Mouse (Mus musculus) forelimb bud, embryonic 11.5 days (tissue): ENCODE results near the gene Apoc2.

ENCODE experiments used
- DNase-seq: peaks from one replicate; pipeline ENCODE4 v3.0.0-alpha.2; 2012; ENCODE audit warnings: low read depth, low spot score

The Apoc2 gene

GRCm38 (mm10) chr7:19698907-19699826 is 21.4 kb upstream of the Apoc2 start, which contains the start of gene Apoe:
Gene Apoe (minus strand): TSS chr7:19699188.
- DNase-seq, result peak; percentile 46

DNA sequence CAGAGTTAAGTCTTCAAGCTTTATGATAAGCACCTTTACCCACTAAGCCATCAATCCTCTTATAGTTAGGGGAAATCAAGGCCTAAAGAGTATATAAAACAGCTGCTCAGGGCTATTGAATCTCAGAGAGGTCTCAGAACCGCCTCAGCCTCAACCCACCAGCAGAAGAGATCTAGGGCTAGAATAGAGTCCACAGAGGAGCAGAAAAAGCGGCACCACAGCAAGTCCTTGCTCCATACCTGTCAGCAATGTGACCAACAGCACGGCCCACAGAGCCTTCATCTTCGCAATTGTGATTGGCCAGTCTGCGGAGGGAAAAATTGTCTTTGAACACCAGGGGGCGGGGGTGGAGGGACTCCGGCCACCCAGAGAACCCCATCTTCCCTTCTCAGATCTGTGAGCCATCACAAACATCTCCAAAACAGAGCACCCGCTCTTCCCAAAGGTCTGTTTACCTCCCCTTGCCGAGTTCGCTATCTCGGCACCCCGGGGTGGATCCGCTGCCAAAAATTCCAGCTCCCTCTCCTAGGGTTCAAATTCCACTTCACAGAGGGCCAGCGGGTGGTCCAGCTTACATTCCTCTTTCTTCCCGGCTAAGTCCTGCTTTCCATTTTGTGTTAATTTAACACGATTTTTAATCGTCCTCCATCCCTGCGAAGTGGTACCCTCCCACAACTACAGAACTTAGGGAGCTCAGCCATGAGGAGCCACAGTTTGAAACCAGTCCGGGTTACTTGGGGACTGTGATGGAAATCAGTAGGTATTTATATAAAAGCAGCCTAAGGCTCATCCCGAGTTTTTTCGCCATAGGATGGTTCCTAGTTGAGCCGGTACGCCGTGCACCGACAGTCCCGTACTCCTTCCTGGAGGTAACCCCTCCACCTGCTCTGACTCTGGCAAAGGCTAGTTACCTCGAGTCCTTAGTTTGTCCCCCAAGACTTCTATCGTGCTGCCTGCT is 20.5 kb upstream of the Apoc2 start:
- DNase-seq, result no peak

- no peak for DNase-seq
These were observed 18.7 kb upstream of the Apoc2 start for GRCm38 (mm10) chr7:19696336-19696873.

DNA sequence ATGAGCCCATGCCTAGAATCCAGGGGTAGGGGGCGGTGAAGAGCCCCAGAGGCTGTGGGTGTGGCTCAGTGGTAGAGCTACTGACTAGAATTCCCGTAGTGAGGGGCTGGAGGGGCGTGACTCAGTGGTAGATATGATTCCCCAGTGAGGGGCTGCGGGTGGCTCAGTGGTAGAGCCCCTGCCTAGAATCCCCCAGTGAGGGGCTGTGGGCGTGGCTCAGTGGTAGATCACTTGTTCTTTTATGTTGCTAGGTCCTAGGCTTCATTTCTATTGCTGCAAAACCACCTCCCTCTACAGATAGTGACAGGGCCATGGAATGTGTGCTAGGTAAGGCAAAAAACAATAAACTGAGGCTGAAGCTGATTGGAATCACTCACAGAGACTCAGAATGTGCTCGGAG is 18.1 kb upstream of the Apoc2 start:
- no peak for DNase-seq

DNA sequence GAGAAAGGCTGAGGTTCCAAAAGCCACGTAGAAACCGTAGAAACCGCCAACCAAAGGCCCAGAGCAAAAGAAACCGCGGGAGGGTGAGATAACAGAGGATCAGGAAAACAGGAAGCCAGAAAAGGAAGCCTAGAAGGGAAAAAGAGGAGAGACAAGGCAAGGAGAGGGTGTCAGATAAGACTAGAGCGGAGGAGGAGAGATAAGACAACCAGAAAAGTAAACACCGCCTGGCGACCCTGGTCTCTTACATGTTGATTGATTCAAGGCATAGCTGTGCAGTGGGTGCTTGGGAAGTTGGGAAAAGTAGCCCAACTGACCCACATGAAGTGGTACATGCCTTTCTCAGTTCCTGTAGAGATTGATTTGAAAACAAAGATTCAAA is 17.5 kb upstream of the Apoc2 start:
- DNase-seq, result no peak

DNA sequence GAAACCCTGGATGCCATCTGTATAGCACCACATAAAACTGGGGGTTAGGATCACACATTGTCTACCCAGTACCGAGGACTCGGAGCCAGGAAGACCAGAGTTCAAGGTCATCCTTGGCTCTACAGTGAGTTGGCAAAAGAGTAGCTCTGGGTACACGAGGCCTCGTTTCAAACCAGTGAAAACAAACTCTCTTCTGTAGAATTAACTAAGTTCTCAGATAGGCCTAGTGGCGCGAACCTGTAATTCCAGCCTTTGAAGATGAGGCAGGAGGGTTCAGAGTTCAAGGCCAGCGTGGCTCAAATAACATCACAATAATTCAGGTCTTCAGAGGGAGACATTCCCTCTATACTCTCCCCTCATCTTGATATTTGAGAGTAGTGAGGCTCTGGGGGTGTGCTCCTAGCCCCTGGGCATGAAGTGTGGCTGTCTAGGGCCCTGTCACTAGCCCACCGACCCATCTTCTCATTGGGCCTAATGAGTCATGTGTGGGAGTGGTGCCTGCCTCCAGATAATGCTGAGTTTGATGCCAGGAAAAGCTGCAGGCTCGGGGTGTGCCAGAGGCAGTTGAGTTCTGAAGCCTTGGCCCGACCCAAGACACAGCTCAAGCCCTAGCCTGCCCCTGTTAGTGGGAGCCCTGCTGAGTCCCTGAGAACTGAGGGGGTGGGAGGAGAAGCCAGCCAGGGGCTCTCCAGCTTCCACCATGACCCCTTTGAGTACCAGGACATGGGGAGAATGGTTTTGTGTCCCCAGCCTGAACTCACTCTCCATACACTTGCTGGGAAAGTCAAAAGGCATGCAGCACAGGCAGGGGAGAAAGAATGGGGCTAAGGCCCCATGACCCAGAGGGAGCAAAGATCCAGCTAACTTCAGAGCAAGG is 16.8 kb upstream of the Apoc2 start:
- DNase-seq, result no peak

- no peak for DNase-seq
These were observed 15.7 kb upstream of the Apoc2 start for GRCm38 (mm10) chr7:19693421-19693820.

DNA sequence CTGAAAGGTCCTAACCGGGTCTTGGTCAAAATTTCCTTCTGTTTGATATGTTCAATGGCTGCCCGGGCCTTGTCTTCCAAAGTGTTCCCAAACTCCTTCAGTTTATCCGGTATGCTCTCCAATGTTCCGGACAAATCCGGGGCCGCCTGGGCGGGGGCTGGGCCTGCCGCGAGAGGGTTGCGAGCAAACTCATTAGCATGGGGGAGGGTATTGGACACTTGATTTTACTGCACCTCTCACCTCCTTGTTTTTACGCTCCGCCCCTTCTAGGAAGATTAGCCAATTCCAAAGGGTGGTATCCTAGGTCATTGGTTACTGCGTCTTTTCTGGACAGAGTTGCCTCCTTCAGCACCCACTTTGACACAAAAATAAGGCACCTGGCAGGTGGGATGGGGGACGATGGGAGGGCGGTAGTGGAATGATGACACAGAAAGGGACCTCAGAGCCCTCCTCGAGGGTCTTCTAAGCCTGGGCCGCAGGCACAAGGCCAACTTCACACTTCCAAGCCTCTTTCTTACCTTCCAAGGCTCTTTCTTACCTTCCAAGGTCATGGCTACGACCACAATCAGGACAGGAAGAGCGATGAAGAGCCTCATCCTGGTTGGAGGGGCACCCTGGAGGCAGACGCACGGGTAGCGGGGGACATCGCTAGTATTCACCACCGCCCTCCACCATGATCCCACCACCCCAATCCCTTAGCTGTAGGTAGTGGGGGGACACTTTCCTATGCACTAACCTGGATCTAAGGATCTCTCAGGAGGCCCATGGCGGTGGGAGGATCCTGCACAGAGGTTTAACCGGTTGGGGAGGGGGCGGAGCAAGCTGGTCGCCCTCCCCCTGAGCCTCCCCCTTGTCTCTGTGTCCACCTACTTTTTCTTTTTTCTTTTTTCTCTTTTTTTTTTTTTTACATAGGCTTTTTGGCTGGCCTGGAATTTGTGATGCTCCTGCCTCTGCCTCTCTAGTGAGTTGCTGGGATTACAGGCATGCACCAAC is 14.4 kb upstream of the Apoc2 start, which contains the start of gene Apoc1:
TSS of gene Apoc1 (minus strand) at position 788 of the 993 bp plus-strand sequence.
- no peak for DNase-seq

DNA sequence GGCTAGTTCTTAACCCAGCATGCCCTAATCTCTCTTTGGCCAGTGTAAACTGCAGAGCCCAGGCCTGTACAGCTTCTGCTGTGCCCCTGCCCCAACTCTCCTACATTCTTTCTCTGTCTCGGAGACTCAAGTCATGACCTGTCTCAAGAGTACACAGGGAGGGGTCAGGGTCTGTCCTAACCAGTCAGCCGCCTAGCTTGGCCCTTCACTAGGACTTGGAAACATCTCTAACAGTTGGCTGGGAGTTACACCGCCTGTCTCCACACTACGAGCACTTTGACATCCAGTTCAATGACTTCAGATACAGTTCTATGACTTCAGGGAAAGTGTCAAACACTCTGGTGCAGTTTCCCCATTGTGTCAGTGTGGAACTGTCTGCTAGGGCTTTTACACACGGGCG is 13.7 kb upstream of the Apoc2 start:
- DNase-seq, result no peak

GRCm38 (mm10) chr7:19690845-19691244 is 13.1 kb upstream of the Apoc2 start:
- no peak for DNase-seq

- DNase-seq, result no peak
These were observed 10.9 kb upstream of the Apoc2 start for GRCm38 (mm10) chr7:19688611-19689010.

- DNase-seq, result no peak
These were observed 10.4 kb upstream of the Apoc2 start for GRCm38 (mm10) chr7:19688101-19688500.

- DNase-seq, result peak; percentile 54
These were observed 9.3 kb upstream of the Apoc2 start for GRCm38 (mm10) chr7:19686927-19687583.

DNA sequence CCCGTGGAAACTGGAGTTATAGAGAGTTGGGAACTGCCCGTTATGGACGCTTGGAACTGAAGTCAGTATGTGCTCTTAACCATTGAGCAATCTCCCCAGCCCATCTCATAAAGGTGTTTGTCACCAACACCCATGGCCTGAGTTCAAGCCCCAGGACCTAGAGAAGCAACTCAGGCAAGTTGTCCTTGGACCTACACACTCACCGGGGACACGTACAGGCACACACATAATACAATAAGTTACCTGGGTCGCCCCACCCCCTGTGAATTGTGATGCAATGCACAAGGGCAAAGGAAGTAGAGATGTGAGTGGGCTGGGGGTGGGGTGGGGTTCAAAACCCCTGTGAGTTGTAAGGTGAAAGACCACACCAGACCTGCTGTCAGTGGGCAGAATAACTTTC is 8.8 kb upstream of the Apoc2 start:
- DNase-seq, result no peak

DNA sequence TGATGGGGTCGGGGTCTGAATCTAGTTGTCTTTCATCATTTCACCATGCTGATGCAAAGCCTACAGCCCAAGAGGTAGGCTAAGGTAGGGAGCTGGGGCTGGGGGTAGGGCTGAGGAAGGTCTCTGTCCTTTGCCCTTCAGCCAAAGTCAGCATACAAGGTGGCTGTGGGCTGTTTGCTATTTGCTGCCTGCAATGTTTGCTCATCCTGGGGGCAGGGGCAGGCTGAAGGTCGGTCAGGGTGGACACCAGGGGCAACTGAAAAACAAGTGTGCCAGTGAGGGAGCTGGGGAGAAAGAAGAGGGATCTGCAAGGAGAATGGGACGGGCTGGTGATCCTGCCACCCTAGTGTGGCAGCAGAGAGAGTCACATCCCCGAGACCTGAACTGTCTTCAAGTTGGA is 7.6 kb upstream of the Apoc2 start:
- no peak for DNase-seq

DNA sequence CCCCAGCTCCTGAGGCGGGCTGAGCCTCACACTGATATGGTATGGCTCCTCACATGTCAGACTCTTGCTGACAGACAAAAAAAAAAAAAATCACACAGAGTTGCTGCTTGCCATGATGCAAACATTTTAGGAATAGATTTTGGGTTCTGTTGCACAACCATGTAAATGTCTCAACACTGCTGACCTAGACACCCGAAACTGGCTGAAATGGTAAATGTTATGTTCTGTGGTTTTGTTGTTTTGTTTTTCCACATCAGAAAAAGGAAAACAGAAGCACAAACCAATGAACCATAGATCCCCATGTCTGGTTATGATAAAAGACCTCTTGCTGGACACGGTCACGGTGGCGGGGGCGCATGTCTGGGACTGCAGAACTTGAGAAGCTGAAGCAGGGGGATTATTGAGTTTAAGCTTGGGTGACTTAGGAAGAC is 6.0 kb upstream of the Apoc2 start:
- DNase-seq, result no peak

DNA sequence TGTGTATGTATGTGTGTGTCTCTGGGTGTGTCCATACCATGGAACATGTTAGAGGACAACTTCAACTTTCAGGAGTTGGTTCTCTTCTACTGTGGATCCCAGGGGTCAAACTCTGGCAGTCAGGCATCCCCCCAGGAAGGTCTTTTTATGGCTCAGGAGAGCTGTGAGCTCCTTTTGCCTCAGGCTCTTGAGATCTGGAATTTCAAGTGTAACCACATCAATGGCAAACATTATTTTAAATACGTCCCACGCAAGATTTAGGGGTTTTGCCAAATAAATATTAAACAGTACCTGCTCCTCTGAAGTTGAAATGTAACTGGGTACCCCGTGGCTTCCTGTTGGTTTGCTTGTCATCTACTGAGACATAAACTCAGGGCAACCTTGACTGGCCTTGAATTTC is 5.2 kb upstream of the Apoc2 start:
- DNase-seq, result no peak

GRCm38 (mm10) chr7:19681202-19681694 is 3.5 kb upstream of the Apoc2 start, which contains the start of the genes Gm44805 and Apoc4:
Gene Gm44805 (minus strand): TSS chr7:19681423.
Gene Apoc4 (minus strand): TSS chr7:19681479.
- no peak for DNase-seq

GRCm38 (mm10) chr7:19680702-19681101 is 3.0 kb upstream of the Apoc2 start:
- no peak for DNase-seq
